Mouse (Mus musculus) urinary bladder, adult 2 months (tissue): ENCODE measurements around the gene Smagp. TPM values are rescaled to one million over a fixed set of nuclear protein-coding genes. Genes with fewer than 3 reads are reported as not detected.

Experiments used
- DNase-seq: peaks from one replicate; pipeline ENCODE4 v3.0.0; 2022; ENCODE audit warnings: low spot score
- polyA plus RNA-seq: library from polyadenylated mRNA; depleted of rRNA; stranded (reverse); fragments of >200 nt; gene quantifications from 2 replicates; pipeline ENCODE4 v1.2.3, GENCODE M21; 2012; rRNA removed

The Smagp gene
- 65.7 and 67.6 TPM in 2 replicates for polyA plus RNA-seq

DNA sequence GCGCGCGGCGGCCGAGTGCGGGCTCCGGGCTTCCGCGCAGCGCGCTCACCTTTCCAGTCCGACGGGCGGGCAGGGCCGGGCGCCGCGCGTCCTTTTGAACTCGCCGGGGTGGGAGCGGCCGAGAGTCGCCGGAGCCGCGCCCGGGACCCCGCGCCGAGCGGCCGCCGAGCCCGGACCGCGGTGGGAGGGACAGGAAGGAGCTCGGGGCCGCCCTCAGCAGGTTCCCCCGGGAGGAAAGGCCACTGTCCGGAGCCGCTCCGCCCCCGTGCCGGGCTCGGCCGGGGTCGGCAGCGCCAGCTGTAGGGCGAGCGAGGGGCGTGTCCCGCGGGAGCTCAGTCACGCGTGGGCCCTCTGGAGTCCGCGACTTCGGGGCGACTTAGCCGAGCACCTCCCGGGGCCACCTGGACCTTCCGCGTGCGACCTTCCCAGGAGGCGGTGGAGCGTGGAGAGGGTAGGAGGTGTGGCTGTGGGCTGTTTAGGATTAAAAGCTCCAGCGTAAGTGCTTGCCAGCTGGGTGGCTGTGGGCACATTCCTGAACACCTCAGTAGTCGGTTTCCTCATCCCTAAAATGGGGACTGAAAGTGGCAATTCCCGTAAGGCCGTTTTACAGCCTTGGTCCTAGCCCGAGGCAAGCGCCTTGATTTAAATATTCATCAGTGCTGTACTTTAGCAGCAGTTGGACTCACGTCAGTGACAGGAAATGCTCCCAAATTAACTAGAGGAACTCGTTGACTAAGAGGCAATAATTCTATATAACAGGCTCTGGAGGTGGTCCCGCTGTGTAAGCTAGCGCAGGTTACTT, at the start of gene Smagp:
Smagp (minus strand) TSS at position 241 of the 802 bp plus-strand sequence.
- DNase-seq: peak; percentile 67

DNA sequence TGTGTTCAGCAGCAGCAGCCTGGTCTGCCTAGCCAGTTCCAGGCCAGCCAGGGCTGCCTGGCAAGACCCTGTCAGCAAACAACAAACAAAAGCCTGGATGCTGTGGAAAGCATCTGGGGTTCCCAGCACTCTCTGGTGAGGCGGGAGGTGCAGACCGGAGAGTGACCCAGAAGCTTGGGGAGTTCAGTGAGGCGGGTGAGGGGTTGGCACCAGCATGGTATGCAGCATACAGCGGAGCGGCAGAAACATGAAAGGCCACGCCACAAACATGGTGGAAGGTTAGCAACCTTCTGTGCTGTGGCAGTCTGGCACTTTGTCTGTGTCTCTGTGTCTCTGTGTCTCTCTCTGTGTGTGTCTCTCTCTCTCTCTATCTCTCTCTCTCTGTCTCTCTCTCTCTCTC, 49.7 kb upstream of the Smagp start:
- DNase-seq: no peak

- DNase-seq: no peak
Observed at GRCm38 (mm10) chr15:100685849-100686248, 49.1 kb upstream of the Smagp start.

DNA sequence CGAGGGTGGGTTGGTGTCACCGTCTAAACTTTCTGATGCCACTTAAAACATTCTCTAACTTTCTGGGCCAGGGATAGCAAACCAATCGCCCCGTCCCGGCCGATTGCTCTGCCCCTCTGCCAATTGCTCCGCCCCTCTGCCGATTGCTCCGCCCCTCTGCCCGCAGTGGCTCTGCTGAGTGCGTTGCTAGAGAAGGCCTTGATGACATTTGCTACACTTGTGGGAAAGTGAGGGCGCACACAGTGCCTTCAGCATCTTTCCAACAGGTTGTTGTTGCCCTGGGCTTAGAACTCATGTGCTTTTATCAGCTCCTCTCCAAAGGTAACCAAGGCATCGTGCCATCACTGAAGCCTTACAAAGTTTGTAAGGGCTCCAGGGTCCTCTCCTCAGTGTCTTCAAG, 48.5 kb upstream of the Smagp start:
- DNase-seq: no peak

DNA sequence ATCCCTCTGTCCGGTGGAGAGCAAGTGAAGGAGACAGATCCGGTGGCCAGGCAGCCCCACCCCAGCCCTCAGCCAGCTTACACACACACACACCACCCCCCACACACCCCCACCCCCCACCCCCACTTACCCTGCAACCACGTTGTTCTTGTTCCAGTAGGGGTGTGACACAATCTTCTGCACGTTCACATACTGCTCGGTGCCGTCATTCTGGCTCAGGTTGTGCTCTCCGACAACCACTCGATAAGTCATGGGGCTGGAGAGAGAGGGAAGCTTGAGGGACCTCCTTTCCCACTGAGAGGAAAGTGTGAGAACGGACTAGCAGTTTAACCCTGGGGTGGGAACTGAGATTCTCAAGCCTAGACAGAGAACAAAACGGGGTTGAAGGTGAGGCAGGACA, 47.7 kb upstream of the Smagp start:
- no peak for DNase-seq

GRCm38 (mm10) chr15:100683041-100683440, 46.3 kb upstream of the Smagp start:
- no peak for DNase-seq

GRCm38 (mm10) chr15:100681770-100682169, 45.0 kb upstream of the Smagp start:
- no peak for DNase-seq

DNA sequence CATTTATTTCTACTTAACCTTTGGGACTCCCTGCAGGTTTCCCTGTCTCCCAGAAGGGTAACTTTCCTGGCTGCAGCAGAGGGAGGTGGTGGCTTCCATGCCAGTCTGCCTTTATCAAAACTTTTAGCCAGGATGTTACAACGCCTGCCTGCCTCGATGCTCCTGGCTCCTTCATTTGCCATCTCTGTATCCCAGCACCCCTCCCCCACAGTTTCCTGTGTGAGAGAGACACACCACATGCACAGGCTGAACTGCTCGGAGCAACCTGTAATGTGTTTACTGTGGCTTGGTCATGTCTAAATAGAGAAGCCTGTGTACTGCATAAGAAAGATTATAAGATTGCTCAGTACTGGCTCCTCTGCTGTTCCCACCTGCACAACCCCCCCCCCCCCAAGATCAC, 43.6 kb upstream of the Smagp start:
- no peak for DNase-seq

DNA sequence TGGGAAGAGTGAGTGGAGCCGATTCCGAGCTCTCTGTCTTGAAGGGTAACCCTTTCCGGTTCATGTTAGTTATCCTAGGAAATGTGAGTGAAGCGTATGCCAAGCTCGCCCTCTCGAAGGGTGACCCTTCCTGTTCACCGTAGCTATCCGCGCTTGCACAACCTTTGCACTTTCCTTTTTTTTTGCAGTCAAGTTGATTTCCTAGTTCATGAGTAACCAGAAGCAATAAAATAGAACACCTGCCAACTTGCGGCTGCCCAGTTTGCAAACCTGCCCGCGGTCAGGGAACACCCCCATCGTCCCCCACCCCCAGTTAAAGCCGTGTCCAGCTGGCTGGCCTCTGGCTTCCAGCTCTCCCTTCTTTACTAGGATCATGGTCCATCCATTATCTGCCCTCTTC, 42.3 kb upstream of the Smagp start:
- DNase-seq: no peak

DNA sequence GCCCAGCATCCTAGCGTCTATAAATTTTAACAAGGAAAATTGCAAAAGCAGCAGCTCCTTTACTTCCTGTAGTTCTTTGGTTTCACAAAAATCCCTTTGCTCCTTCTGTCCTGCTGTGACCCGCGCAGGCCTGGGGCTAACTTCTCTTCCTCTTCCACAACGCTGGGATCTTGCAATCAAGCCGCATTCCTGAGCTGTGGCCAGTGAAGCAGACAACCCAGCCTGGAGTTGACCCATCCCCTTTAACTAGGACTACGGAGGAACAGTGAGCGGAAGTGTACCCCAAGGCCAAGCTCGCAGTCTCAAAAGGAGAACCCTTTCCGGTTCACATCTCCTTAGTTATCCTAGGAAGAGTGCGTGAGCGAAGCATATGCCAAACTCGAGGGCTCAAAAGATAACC, 41.8 kb upstream of the Smagp start:
- DNase-seq: no peak

- DNase-seq: no peak
Observed at GRCm38 (mm10) chr15:100677675-100678074, 40.9 kb upstream of the Smagp start.

- no peak for DNase-seq
Observed at GRCm38 (mm10) chr15:100676521-100676920, 39.8 kb upstream of the Smagp start.

DNA sequence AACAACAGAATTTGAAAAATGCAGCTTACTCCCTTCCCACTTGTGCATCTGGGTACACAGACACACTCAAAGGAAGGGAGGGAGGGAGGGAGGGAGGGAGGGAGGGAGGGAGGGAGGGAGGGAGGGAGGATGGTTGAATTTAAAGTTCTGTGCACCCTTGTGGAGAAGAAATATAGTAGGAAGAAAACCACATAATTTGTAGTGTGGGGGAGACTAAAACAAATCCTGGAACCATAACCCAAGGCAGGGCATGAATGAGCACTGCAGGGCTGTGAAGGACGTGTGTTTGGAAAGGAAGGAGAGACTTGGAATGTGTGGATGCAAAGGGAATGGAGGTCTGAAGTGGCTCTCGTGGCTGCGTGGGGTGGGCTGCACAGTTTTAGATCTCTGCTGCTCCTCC, 38.7 kb upstream of the Smagp start:
- no peak for DNase-seq

- no peak for DNase-seq
Observed at GRCm38 (mm10) chr15:100674566-100674965, 37.8 kb upstream of the Smagp start.

GRCm38 (mm10) chr15:100673585-100674391, 37.0 kb upstream of the Smagp start:
- DNase-seq: no peak

GRCm38 (mm10) chr15:100670833-100671232, 34.1 kb upstream of the Smagp start:
- no peak for DNase-seq

GRCm38 (mm10) chr15:100670004-100670403, 33.3 kb upstream of the Smagp start:
- DNase-seq: no peak

GRCm38 (mm10) chr15:100669337-100669736, 32.6 kb upstream of the Smagp start, which contains the start of gene Bin2:
TSS of gene Bin2 (minus strand) at chr15:100669553.
- DNase-seq: no peak

DNA sequence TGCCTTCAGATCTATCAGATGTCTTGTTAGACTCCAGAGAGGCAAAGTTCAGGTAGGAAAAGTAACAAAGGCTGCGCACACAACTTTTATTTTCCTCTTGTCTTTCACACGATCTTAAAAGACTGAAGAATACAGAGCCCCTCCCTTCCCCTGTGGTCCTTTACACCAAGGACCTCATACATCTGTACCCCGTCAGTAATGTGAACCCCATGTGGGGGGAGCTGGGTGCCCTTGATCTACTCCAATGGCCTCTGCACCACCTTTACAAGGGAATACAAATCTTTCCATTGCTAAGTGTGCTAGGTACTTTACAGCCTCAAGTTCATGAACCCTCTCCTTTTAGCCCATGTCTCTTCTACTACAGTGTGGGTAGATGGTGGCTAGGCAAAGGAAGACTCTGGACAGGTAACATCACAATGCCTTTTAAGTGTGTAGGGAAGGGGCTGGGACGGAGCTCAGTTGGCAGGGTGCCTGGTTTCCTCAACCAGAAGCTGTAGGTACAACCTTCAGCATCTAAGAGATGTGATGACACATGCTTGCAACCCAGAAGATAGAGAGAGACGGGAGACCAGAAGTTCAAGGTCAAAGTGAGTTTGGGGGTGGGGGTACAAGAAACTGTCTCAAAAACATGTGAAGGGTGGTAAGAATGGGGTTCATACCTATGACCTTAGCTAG, 31.3 kb upstream of the Smagp start:
- DNase-seq: no peak

GRCm38 (mm10) chr15:100667420-100667819, 30.7 kb upstream of the Smagp start:
- no peak for DNase-seq

GRCm38 (mm10) chr15:100666851-100667250, 30.1 kb upstream of the Smagp start:
- no peak for DNase-seq

GRCm38 (mm10) chr15:100666219-100666696, 29.5 kb upstream of the Smagp start:
- no peak for DNase-seq
